Mouse (Mus musculus) lung, embryonic 16.5 days (tissue): Measurements from ENCODE around the gene Gsx2. TPM values are rescaled to one million over a fixed set of nuclear protein-coding genes. Genes with fewer than 3 reads are reported as not detected.
A peak's percentile ranks its signal among the peaks of the same experiment; 100 is the strongest.

ENCODE experiments used
- ATAC-seq: fragments of 200-750 bp; cut with Nextera tagmentation; 2 replicates; pipeline ENCODE4 v1.8.0; 2017; ENCODE audit warnings: low read depth, mild to moderate bottlenecking, moderate library complexity
- H3K27ac ChIP-seq: fragments of 300-500 bp; sonication (generic); 2 replicates; pipeline ENCODE4 v1.5.1; 2014; ENCODE audit warnings: mild to moderate bottlenecking, control low read depth, low read length
- H3K27me3 ChIP-seq: fragments of 300-500 bp; sonication (generic); 2 replicates; pipeline ENCODE4 v1.6.1; 2014; ENCODE audit warnings: low read depth, low read length, mixed read lengths; ENCODE audit not compliant: control insufficient read depth, insufficient read depth
- H3K36me3 ChIP-seq: fragments of 300-500 bp; sonication (generic); 2 replicates; pipeline ENCODE4 v1.6.1; 2014; ENCODE audit warnings: low read length; ENCODE audit not compliant: control insufficient read depth, insufficient read depth
- H3K4me1 ChIP-seq: fragments of 300-500 bp; sonication (generic); replicated peaks from 2 replicates; pipeline ENCODE4 v1.6.1; 2014; ENCODE audit warnings: low read length, mixed read lengths; ENCODE audit not compliant: control insufficient read depth, insufficient read depth
- H3K4me2 ChIP-seq: fragments of 300-500 bp; sonication (generic); 2 replicates; pipeline ENCODE4 v1.6.1; 2014; ENCODE audit warnings: low read depth, low read length, control low read depth
- H3K4me3 ChIP-seq: fragments of 300-500 bp; sonication (generic); 2 replicates; pipeline ENCODE4 v1.5.1; 2014; ENCODE audit warnings: mild to moderate bottlenecking, low read length, control low read depth
- H3K9ac ChIP-seq: fragments of 300-500 bp; sonication (generic); 2 replicates; pipeline ENCODE4 v1.6.1; 2014; ENCODE audit warnings: low read length, control low read depth
- H3K9me3 ChIP-seq: fragments of 300-500 bp; sonication (generic); 2 replicates; pipeline ENCODE4 v1.6.1; 2016; ENCODE audit warnings: low read length; ENCODE audit not compliant: control insufficient read depth
- WGBS: fragments of 180-500 bp; shearing (Covaris S2); extraction: QIAGEN DNeasy Blood & Tissue Kit; methylation state at CpG from one replicate; pipeline ENCODE4 v1.1.7; 2014; 5-methylcytosine and 5-hydroxymethylcytosine counted together
- polyA plus RNA-seq: library from polyadenylated mRNA; unstranded; fragments of >200 nt; fragmentation: Nextera tagmentation; extraction: Ambion mirVana; gene quantifications from 2 replicates; pipeline ENCODE4 v1.2.1, GENCODE M21; 2015

Gsx2 gene
- polyA plus RNA-seq: not detected in 2 replicates

- H3K9me3 ChIP-seq: no peaks in the 10 kb centered on the region
- H3K27me3 ChIP-seq: peaks cover 93% of the 10 kb centered on the region
- under 1% methylated on average over 41 of the region's 41 CpGs for WGBS
- peak within 1 kb of the TSS; percentile 23; the same call in 1 of the 2 replicates for H3K4me2 ChIP-seq
- no peaks in the 10 kb centered on the region for H3K36me3 ChIP-seq
- peak within 1 kb of the TSS; percentile 18 for H3K4me3 ChIP-seq
- H3K9ac ChIP-seq: no peak within 1 kb of the TSS
- H3K27ac ChIP-seq: no peak within 1 kb of the TSS
- ATAC-seq: 0 out of 2 replicates have a peak, but pooled peaks have one; percentile 36
- peaks cover 4% of the 10 kb centered on the region for H3K4me1 ChIP-seq
Observed at GRCm38 (mm10) chr5:75075383-75075941, at the start of gene Gsx2. Gene Gsx2 (plus strand): TSS chr5:75075601.

GRCm38 (mm10) chr5:75035475-75035874 is 39.9 kb upstream of the Gsx2 start:
- Histone ChIP-seq H3K9ac (no peak overlapping the region), H3K9me3 (no peaks in the 10 kb centered on the region), H3K27me3 (no peaks in the 10 kb centered on the region), H3K4me1 (no peaks in the 10 kb centered on the region; the same call in 1 of the 2 replicates), H3K36me3 (no peaks in the 10 kb centered on the region), H3K4me3 (no peak overlapping the region), H3K4me2 (no peak overlapping the region), H3K27ac (no peak overlapping the region)
- ATAC-seq: no peak
- WGBS: 84% methylated on average over 3 of the region's 3 CpGs

GRCm38 (mm10) chr5:75039307-75039706 is 36.1 kb upstream of the Gsx2 start:
- Histone ChIP-seq H3K36me3 (peaks cover 3% of the 10 kb centered on the region; the same call in 1 of the 2 replicates), H3K4me2 (no peak overlapping the region), H3K27ac (no peak overlapping the region), H3K9me3 (no peaks in the 10 kb centered on the region), H3K4me3 (no peak overlapping the region), H3K9ac (no peak overlapping the region), H3K27me3 (no peaks in the 10 kb centered on the region), H3K4me1 (peaks cover 12% of the 10 kb centered on the region)
- 92% methylated on average over 1 of the region's 1 CpGs for WGBS
- ATAC-seq: no peak

GRCm38 (mm10) chr5:75043011-75043445 is 32.4 kb upstream of the Gsx2 start:
- H3K4me1 ChIP-seq: peaks cover 12% of the 10 kb centered on the region

GRCm38 (mm10) chr5:75043621-75044301 is 31.6 kb upstream of the Gsx2 start:
- no peaks in the 10 kb centered on the region for H3K9me3 ChIP-seq
- H3K4me1 ChIP-seq: peaks cover 12% of the 10 kb centered on the region
- H3K4me3 ChIP-seq: peak overlapping the region; percentile 100
- peak overlapping the region; percentile 70 for H3K4me2 ChIP-seq
- no peaks in the 10 kb centered on the region for H3K27me3 ChIP-seq
- ATAC-seq: peak; percentile 71
- peak overlapping the region; percentile 87 for H3K27ac ChIP-seq
- peaks cover 3% of the 10 kb centered on the region; the same call in 1 of the 2 replicates for H3K36me3 ChIP-seq
- H3K9ac ChIP-seq: peak overlapping the region; percentile 99
- WGBS: under 1% methylated on average over 30 of the region's 36 CpGs

More at GRCm38 (mm10) chr5:75043011-75043445, 32.4 kb upstream of the Gsx2 start:
- Histone ChIP-seq H3K9ac (peak overlapping the region; percentile 99), H3K4me3 (peak overlapping the region; percentile 100), H3K36me3 (peaks cover 3% of the 10 kb centered on the region; the same call in 1 of the 2 replicates), H3K27ac (no peak overlapping the region), H3K4me2 (peak overlapping the region; percentile 70), H3K9me3 (no peaks in the 10 kb centered on the region), H3K27me3 (no peaks in the 10 kb centered on the region)
- ATAC-seq: no peak
- WGBS: 10% methylated on average over 9 of the region's 9 CpGs

GRCm38 (mm10) chr5:75044310-75044904 is 31.0 kb upstream of the Gsx2 start, which contains the start of gene Chic2:
Gene Chic2 (minus strand): TSS chr5:75044774.
- H3K9me3 ChIP-seq: no peaks in the 10 kb centered on the region
- peak within 1 kb of the TSS; percentile 99 for H3K9ac ChIP-seq
- peaks cover 12% of the 10 kb centered on the region for H3K4me1 ChIP-seq
- no peaks in the 10 kb centered on the region for H3K27me3 ChIP-seq
- peak; percentile 95 for ATAC-seq
- H3K4me3 ChIP-seq: peak within 1 kb of the TSS; percentile 100
- H3K36me3 ChIP-seq: peaks cover 3% of the 10 kb centered on the region; the same call in 1 of the 2 replicates
- WGBS: under 1% methylated on average over 55 of the region's 90 CpGs
- peak within 1 kb of the TSS; percentile 87 for H3K27ac ChIP-seq
- H3K4me2 ChIP-seq: peak within 1 kb of the TSS; percentile 70

- Histone ChIP-seq H3K4me2 (no peak overlapping the region), H3K9ac (no peak overlapping the region), H3K27me3 (no peaks in the 10 kb centered on the region), H3K9me3 (no peaks in the 10 kb centered on the region), H3K36me3 (peaks cover 3% of the 10 kb centered on the region; the same call in 1 of the 2 replicates), H3K27ac (no peak overlapping the region), H3K4me1 (peaks cover 12% of the 10 kb centered on the region), H3K4me3 (no peak overlapping the region)
- 78% methylated on average over 7 of the region's 7 CpGs for WGBS
- ATAC-seq: no peak
Observed at GRCm38 (mm10) chr5:75045371-75045770, 30.0 kb upstream of the Gsx2 start.

- WGBS: 26% methylated on average over 15 of the region's 15 CpGs
- Histone ChIP-seq H3K9ac (no peak overlapping the region), H3K36me3 (no peaks in the 10 kb centered on the region), H3K4me3 (0 out of 2 replicates have a peak overlapping the region, but pooled peaks have one; percentile 8), H3K9me3 (no peaks in the 10 kb centered on the region), H3K4me1 (peaks cover 12% of the 10 kb centered on the region), H3K27ac (no peak overlapping the region), H3K27me3 (no peaks in the 10 kb centered on the region), H3K4me2 (peak overlapping the region; percentile 42)
- no peak for ATAC-seq
Observed at GRCm38 (mm10) chr5:75046681-75047321, 28.6 kb upstream of the Gsx2 start.
